Mouse (Mus musculus): ENCODE results near the gene Fbxl17. TPM values are rescaled to one million over a fixed set of nuclear protein-coding genes. Genes with fewer than 3 reads are reported as not detected.

The Fbxl17 gene
- polyA plus RNA-seq, 1 experiment = 9.3 TPM

GRCm38 (mm10) chr17:63437424-63437823 lies 62.4 kb downstream of the Fbxl17 start:
- TF ChIP-seq TCF12 (IDR thresholded peaks at IDR 0.05; ENCODE audit: insufficient read depth, poor library complexity, severe bottlenecking) (no peak), SRF (IDR thresholded peaks at IDR 0.05; ENCODE audit: control insufficient read depth, insufficient read length, low read depth) (no peak), USF1 (IDR thresholded peaks at IDR 0.05; ENCODE audit: low read depth) (no peak)
- no peak overlapping the region for H3ac ChIP-seq (ENCODE audit: control insufficient read depth, insufficient read length)

GRCm38 (mm10) chr17:63434081-63434480 lies 65.7 kb downstream of the Fbxl17 start:
- Histone ChIP-seq H3K79me2 (ENCODE audit: control insufficient read depth, insufficient read depth) (no peaks in the 10 kb centered on the region), H3K4me2 (ENCODE audit: low read depth) (no peak overlapping the region), H3K27me3 (ENCODE audit: control insufficient read depth, insufficient read depth, insufficient read length) (no peaks in the 10 kb centered on the region), H3K4me3 (no peak overlapping the region), H3ac (ENCODE audit: control insufficient read depth, insufficient read length) (no peak overlapping the region), H3K36me3 (ENCODE audit: control insufficient read depth, insufficient read depth) (no peaks in the 10 kb centered on the region)
- TF ChIP-seq USF1 (IDR thresholded peaks at IDR 0.05; ENCODE audit: low read depth) (no peak), MAX (IDR thresholded peaks at IDR 0.05; ENCODE audit: low read depth) (no peak), SRF (IDR thresholded peaks at IDR 0.05; ENCODE audit: control insufficient read depth, insufficient read length, low read depth) (no peak), REST (IDR thresholded peaks at IDR 0.05; ENCODE audit: insufficient read depth, insufficient read length) (no peak), TCF3 (IDR thresholded peaks at IDR 0.05; ENCODE audit: insufficient read length, low read depth) (no peak), POLR2AphosphoS2 (IDR thresholded peaks at IDR 0.05; ENCODE audit: insufficient read length, low read depth) (no peak), MYOD1 (IDR thresholded peaks at IDR 0.05; ENCODE audit: control insufficient read depth in 1 of 3, insufficient read length in 2 of 3, low read depth in 2 of 3) (no peak), POLR2A (IDR thresholded peaks at IDR 0.05; ENCODE audit: insufficient read length, low read depth) (no peak), E2F4 (IDR thresholded peaks at IDR 0.05; ENCODE audit: insufficient read depth) (no peak), MYOG (IDR thresholded peaks at IDR 0.05; ENCODE audit: control insufficient read depth in 1 of 3, insufficient read depth in 1 of 3, insufficient read length in 2 of 3, low read depth in 2 of 3) (no peak), TCF12 (IDR thresholded peaks at IDR 0.05; ENCODE audit: insufficient read depth, poor library complexity, severe bottlenecking) (no peak), CEBPB (IDR thresholded peaks at IDR 0.05; ENCODE audit: insufficient read depth, poor library complexity, severe bottlenecking) (no peak)

More at GRCm38 (mm10) chr17:63437424-63437823, 62.4 kb downstream of the Fbxl17 start:
- Histone ChIP-seq H3K4me2 (ENCODE audit: low read depth) (no peak overlapping the region), H3K4me3 (no peak overlapping the region), H3K36me3 (ENCODE audit: control insufficient read depth, insufficient read depth) (no peaks in the 10 kb centered on the region), H3K27me3 (ENCODE audit: control insufficient read depth, insufficient read depth, insufficient read length) (no peaks in the 10 kb centered on the region), H3K79me2 (ENCODE audit: control insufficient read depth, insufficient read depth) (peaks cover 4% of the 10 kb centered on the region)

GRCm38 (mm10) chr17:63431650-63432049 lies 68.2 kb downstream of the Fbxl17 start:
- no peak overlapping the region for H3ac ChIP-seq (ENCODE audit: control insufficient read depth, insufficient read length)
- no peaks in the 10 kb centered on the region for H3K27me3 ChIP-seq (ENCODE audit: control insufficient read depth, insufficient read depth, insufficient read length)
- H3K36me3 ChIP-seq (ENCODE audit: control insufficient read depth, insufficient read depth) = no peaks in the 10 kb centered on the region
- TF ChIP-seq USF1 (IDR thresholded peaks at IDR 0.05; ENCODE audit: low read depth) = no peak
- H3K4me3 ChIP-seq = no peak overlapping the region
- H3K4me2 ChIP-seq (ENCODE audit: low read depth) = no peak overlapping the region
- H3K79me2 ChIP-seq (ENCODE audit: control insufficient read depth, insufficient read depth) = no peaks in the 10 kb centered on the region

GRCm38 (mm10) chr17:63430395-63431075 lies 69.3 kb downstream of the Fbxl17 start:
- Histone ChIP-seq H3K4me3 (no peak overlapping the region), H3K27me3 (ENCODE audit: control insufficient read depth, insufficient read depth, insufficient read length) (no peaks in the 10 kb centered on the region), H3K36me3 (ENCODE audit: control insufficient read depth, insufficient read depth) (no peaks in the 10 kb centered on the region), H3K79me2 (ENCODE audit: control insufficient read depth, insufficient read depth) (no peaks in the 10 kb centered on the region), H3ac (ENCODE audit: control insufficient read depth, insufficient read length) (no peak overlapping the region), H3K4me2 (ENCODE audit: low read depth) (no peak overlapping the region)
- no peak for TF ChIP-seq MYOG (IDR thresholded peaks at IDR 0.05; ENCODE audit: control insufficient read depth in 1 of 3, insufficient read depth in 1 of 3, insufficient read length in 2 of 3, low read depth in 2 of 3)
- no peak for TF ChIP-seq CEBPB (IDR thresholded peaks at IDR 0.05; ENCODE audit: insufficient read depth, poor library complexity, severe bottlenecking)
- no peak for TF ChIP-seq SRF (IDR thresholded peaks at IDR 0.05; ENCODE audit: control insufficient read depth, insufficient read length, low read depth)
- TF ChIP-seq TCF12 (IDR thresholded peaks at IDR 0.05; ENCODE audit: insufficient read depth, poor library complexity, severe bottlenecking) = no peak
- TF ChIP-seq MYOD1 (IDR thresholded peaks at IDR 0.05; ENCODE audit: control insufficient read depth in 1 of 3, insufficient read length in 2 of 3, low read depth in 2 of 3) = peak in 2 of 3 experiments; percentile 43 to 54
- TF ChIP-seq POLR2A (IDR thresholded peaks at IDR 0.05; ENCODE audit: insufficient read length, low read depth) = no peak

- TF ChIP-seq REST (IDR thresholded peaks at IDR 0.05; ENCODE audit: insufficient read depth, insufficient read length) (no peak), SRF (IDR thresholded peaks at IDR 0.05; ENCODE audit: control insufficient read depth, insufficient read length, low read depth) (no peak), TCF12 (IDR thresholded peaks at IDR 0.05; ENCODE audit: insufficient read depth, poor library complexity, severe bottlenecking) (no peak), MAX (IDR thresholded peaks at IDR 0.05; ENCODE audit: low read depth) (no peak), POLR2A (IDR thresholded peaks at IDR 0.05; ENCODE audit: insufficient read length, low read depth) (no peak), MYOD1 (IDR thresholded peaks at IDR 0.05; ENCODE audit: control insufficient read depth in 1 of 3, insufficient read length in 2 of 3, low read depth in 2 of 3) (no peak), E2F4 (IDR thresholded peaks at IDR 0.05; ENCODE audit: insufficient read depth) (no peak), USF1 (IDR thresholded peaks at IDR 0.05; ENCODE audit: low read depth) (no peak), MYOG (IDR thresholded peaks at IDR 0.05; ENCODE audit: control insufficient read depth in 1 of 3, insufficient read depth in 1 of 3, insufficient read length in 2 of 3, low read depth in 2 of 3) (no peak)
- H3K4me3 ChIP-seq = no peak overlapping the region
Measured at GRCm38 (mm10) chr17:63423851-63424250, 76.0 kb downstream of the Fbxl17 start.

More at GRCm38 (mm10) chr17:63423851-63424250, 76.0 kb downstream of the Fbxl17 start:
- Histone ChIP-seq H3K27me3 (ENCODE audit: control insufficient read depth, insufficient read depth, insufficient read length) (no peaks in the 10 kb centered on the region), H3K4me2 (ENCODE audit: low read depth) (no peak overlapping the region), H3K36me3 (ENCODE audit: control insufficient read depth, insufficient read depth) (no peaks in the 10 kb centered on the region), H3K79me2 (ENCODE audit: control insufficient read depth, insufficient read depth) (no peaks in the 10 kb centered on the region), H3ac (ENCODE audit: control insufficient read depth, insufficient read length) (no peak overlapping the region)

All from myocyte (in vitro differentiated cells).